Mouse (Mus musculus) kidney, postnatal 4 days (tissue): Measurements from ENCODE around the gene Iars2.
A peak's percentile ranks its signal among the peaks of the same experiment; 100 is the strongest.

ENCODE experiments used
- DNase-seq, 2 experiments: peaks; one replicate each; pipeline ENCODE4 v3.0.0; 2021; ENCODE audit warnings: mixed read lengths in 2 of 2

The Iars2 gene

GRCm38 (mm10) chr1:185328721-185329610 lies at the start of gene Iars2:
Gene Iars2, minus strand, starts transcription at chr1:185329396.
- peak; percentile 95 to 96 for DNase-seq

GRCm38 (mm10) chr1:185377429-185377828 lies 48.2 kb upstream of the Iars2 start:
- no peak for DNase-seq

- no peak for DNase-seq
These were observed 47.2 kb upstream of the Iars2 start for GRCm38 (mm10) chr1:185376390-185376789.

- peak; percentile 4 to 10 for DNase-seq
These were observed 40.8 kb upstream of the Iars2 start for GRCm38 (mm10) chr1:185369979-185370378.

- no peak for DNase-seq
These were observed 38.2 kb upstream of the Iars2 start for GRCm38 (mm10) chr1:185367383-185367782.

- no peak for DNase-seq
These were observed 35.0 kb upstream of the Iars2 start for GRCm38 (mm10) chr1:185364183-185364540.

- peak; percentile 57 to 69 for DNase-seq
These were observed 34.5 kb upstream of the Iars2 start for GRCm38 (mm10) chr1:185363526-185364182.

- DNase-seq, result peak; percentile 99 to 100
These were observed 33.7 kb upstream of the Iars2 start, which contains the start of gene Eprs for GRCm38 (mm10) chr1:185362677-185363520. Gene Eprs, plus strand, starts transcription at chr1:185363044.

GRCm38 (mm10) chr1:185358211-185358610 lies 29.0 kb upstream of the Iars2 start:
- no peak for DNase-seq

GRCm38 (mm10) chr1:185356246-185356645 lies 27.1 kb upstream of the Iars2 start:
- no peak for DNase-seq

- DNase-seq, result no peak
These were observed 25.5 kb upstream of the Iars2 start for GRCm38 (mm10) chr1:185354731-185355130.

- no peak for DNase-seq
These were observed 24.2 kb upstream of the Iars2 start for GRCm38 (mm10) chr1:185353351-185353750.

- DNase-seq, result no peak
These were observed 23.0 kb upstream of the Iars2 start for GRCm38 (mm10) chr1:185352151-185352550.

- no peak for DNase-seq
These were observed 21.4 kb upstream of the Iars2 start for GRCm38 (mm10) chr1:185350611-185351010.

GRCm38 (mm10) chr1:185349741-185350140 lies 20.5 kb upstream of the Iars2 start:
- no peak for DNase-seq

GRCm38 (mm10) chr1:185346188-185346587 lies 17.0 kb upstream of the Iars2 start:
- DNase-seq, result peak in 1 of 2 experiments; percentile 12

GRCm38 (mm10) chr1:185343422-185343821 lies 14.2 kb upstream of the Iars2 start:
- DNase-seq, result no peak

- DNase-seq, result no peak
These were observed 13.2 kb upstream of the Iars2 start for GRCm38 (mm10) chr1:185342441-185342840.

GRCm38 (mm10) chr1:185336535-185336934 lies 7.3 kb upstream of the Iars2 start:
- no peak for DNase-seq

- no peak for DNase-seq
These were observed 6.1 kb upstream of the Iars2 start for GRCm38 (mm10) chr1:185335231-185335765.

GRCm38 (mm10) chr1:185334136-185334535 lies 4.9 kb upstream of the Iars2 start:
- DNase-seq, result no peak

- DNase-seq, result no peak
These were observed 4.5 kb upstream of the Iars2 start for GRCm38 (mm10) chr1:185333651-185334050.

- peak; percentile 89 to 93 for DNase-seq
These were observed 2.8 kb upstream of the Iars2 start, which contains the start of gene Bpnt1 for GRCm38 (mm10) chr1:185331983-185332430. Gene Bpnt1, plus strand, starts transcription at chr1:185332149.
